Mouse (Mus musculus): ENCODE data around the gene Rgs14. TPM values are rescaled to one million over a fixed set of nuclear protein-coding genes. Genes with fewer than 3 reads are reported as not detected.

The Rgs14 gene
- 0.37 and 0.81 TPM in 2 replicates for polyA plus RNA-seq (2015; fragmentation: Nextera tagmentation; extraction: Ambion mirVana)

DNA sequence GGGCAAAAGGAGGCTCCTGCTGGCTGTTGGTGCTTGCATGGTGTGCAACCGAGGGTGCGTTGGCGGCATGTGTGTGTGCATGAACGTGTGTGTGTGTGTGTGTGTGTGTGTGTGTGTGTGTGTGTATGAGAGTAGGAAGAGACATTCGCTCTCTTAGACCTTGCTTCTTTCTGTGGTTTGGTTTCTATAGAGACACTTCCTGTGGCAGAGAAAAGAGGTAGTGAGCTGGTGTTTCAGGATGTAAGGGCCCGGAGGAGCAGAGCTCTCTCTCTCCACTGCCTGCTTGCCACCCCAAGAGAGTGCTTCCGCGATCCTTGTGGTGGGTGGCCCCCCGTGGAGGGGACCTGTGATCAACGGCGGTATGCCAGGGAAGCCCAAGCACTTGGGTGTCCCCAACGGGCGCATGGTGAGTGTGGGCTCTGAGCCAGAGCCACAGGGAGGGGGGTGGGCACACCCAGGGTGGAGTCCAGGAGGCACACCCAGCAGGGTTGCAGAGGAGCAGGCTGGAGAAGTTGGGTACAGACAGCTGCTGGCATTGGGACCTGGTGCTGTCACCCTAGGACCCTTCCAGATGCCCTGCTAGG is at the start of gene Rgs14:
Rgs14 (plus strand) TSS at position 202 of the 584 bp plus-strand sequence.
- no peak within 1 kb of the TSS for H3K4me3 ChIP-seq
- no peak within 1 kb of the TSS for H3K4me2 ChIP-seq (replicated peaks)
- no peak for ATAC-seq (replicated peaks)
- WGBS, result 62% methylated on average over 13 of the region's 13 CpGs
- H3K27ac ChIP-seq (replicated peaks), result no peak within 1 kb of the TSS
- H3K9ac ChIP-seq (replicated peaks), result no peak within 1 kb of the TSS
- no peaks in the 10 kb centered on the region for H3K9me3 ChIP-seq
- no peaks in the 10 kb centered on the region for H3K36me3 ChIP-seq
- peaks cover 14% of the 10 kb centered on the region; the same call in 1 of the 2 replicates for H3K27me3 ChIP-seq
- H3K4me1 ChIP-seq, result no peaks in the 10 kb centered on the region

DNA sequence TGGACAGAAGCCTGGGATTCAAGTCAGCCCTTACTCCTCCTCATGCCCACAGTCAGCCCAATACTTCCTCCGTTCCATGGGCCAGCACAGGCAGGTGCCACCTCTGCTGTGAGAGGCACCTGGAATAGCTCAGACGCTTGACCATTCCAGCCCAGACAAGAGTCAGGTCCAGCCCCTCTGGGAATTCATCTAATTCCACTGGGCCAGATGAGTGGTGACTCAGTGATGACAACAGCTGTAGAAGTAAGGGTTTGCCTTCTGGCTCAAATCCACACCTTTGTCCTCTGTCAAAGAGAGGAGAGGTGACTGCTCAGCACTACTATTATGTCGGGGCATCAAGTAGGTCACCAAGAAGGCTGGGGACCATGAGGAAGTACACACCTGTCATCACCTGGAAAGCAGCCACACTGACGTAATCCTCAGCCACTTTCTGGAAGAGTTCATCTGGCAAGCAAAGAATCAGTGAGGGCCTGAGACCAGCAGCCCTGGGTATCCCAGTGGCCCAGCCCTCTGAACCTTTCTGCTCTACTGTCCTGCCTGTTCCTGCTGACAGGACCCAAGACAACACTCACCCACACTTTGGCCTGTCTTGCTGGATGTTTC is 49.5 kb upstream of the Rgs14 start, which contains the start of gene Prelid1:
Prelid1 (plus strand) TSS at position 570 of the 603 bp plus-strand sequence.
- ATAC-seq (replicated peaks), result no peak
- no peaks in the 10 kb centered on the region for H3K27me3 ChIP-seq
- peak within 1 kb of the TSS; percentile 71; the same call in 1 of the 2 replicates for H3K27ac ChIP-seq (replicated peaks)
- peaks cover 30% of the 10 kb centered on the region for H3K4me1 ChIP-seq
- H3K4me3 ChIP-seq, result peak within 1 kb of the TSS; percentile 73
- WGBS, result 87% methylated on average over 4 of the region's 4 CpGs
- H3K9me3 ChIP-seq, result no peaks in the 10 kb centered on the region
- peaks cover 51% of the 10 kb centered on the region for H3K36me3 ChIP-seq
- peak within 1 kb of the TSS; percentile 96 for H3K4me2 ChIP-seq (replicated peaks)
- peak within 1 kb of the TSS; percentile 86 for H3K9ac ChIP-seq (replicated peaks)

DNA sequence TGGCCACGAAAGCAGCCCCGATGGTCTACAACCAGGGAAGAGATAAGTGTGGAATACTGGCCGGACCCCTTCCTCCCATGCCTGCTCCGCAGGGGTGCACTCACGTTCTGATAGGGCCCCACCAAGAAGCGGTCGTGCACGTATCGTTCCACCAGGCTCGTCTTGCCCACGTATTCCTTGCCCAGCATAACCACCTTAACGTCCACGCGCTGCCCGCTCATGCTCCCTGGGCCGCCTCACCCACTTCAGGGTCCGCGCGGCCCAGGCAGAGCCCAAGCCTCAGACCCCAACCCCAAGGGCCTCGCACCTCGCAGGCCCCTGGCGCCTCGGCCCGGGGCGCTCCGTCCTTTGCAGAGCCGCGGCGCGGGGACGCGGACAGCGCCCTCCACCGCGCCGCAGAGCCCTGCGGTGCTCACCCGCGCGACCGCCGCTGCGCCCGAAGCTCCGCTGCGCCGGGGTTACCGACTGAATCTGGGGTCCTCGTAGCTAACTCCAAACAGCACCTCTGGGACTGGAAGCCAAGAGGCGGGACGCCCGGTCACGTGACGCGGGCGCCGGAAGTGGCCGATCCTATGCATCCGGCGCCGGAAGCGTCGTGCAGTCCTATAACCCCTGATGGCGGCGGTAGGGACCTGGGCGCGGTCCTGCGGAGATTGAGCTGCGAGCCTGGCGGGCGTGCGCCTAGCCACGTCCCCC is 48.0 kb upstream of the Rgs14 start, which contains the start of gene Rab24:
Rab24 (minus strand) TSS at position 513 of the 696 bp plus-strand sequence.
- Histone ChIP-seq H3K36me3 (peaks cover 50% of the 10 kb centered on the region), H3K27ac (replicated peaks) (peak within 1 kb of the TSS; percentile 71), H3K9ac (replicated peaks) (peak within 1 kb of the TSS; percentile 86), H3K4me2 (replicated peaks) (peak within 1 kb of the TSS; percentile 96), H3K4me1 (peaks cover 30% of the 10 kb centered on the region), H3K4me3 (peak within 1 kb of the TSS; percentile 73), H3K9me3 (no peaks in the 10 kb centered on the region), H3K27me3 (no peaks in the 10 kb centered on the region)
- ATAC-seq (replicated peaks), result peak; percentile 90
- WGBS, result under 1% methylated on average over 73 of the region's 73 CpGs

DNA sequence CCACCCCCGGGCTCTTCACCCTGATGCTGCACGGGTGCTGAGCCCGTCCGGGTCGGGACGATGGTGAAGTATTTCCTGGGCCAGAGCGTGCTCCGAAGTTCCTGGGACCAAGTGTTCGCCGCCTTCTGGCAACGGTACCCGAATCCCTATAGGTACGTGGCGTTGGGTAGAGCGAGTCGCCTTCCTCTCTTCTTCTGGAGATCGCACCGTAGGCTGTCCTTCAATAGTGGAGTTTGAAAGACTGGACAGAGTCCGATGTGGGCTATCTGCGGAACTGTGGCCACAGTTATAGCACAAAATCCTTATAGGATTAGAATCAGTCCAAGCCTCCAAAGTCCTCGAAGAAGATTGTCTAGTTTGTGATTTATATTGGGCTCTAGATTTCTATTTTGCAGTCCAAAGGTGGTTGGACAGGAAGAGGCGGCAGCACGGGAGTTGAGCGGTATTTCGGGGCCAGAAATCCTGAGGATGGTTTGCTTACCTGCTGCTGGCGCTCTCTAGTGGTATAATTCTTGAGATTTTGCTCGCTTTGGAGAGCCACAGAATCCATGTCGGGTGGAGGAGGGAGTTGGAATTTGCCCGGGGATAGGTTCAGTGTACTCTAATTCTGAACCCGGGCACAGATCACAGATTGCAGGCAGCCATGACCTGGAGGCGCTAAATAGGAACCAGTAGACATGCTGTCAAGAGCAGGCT is 47.3 kb upstream of the Rgs14 start:
- Histone ChIP-seq H3K27me3 (no peaks in the 10 kb centered on the region), H3K4me3 (peak overlapping the region; percentile 73), H3K9ac (replicated peaks) (peak overlapping the region; percentile 86), H3K4me2 (replicated peaks) (peak overlapping the region; percentile 96), H3K27ac (replicated peaks) (peak overlapping the region; percentile 71), H3K36me3 (peaks cover 44% of the 10 kb centered on the region), H3K9me3 (no peaks in the 10 kb centered on the region), H3K4me1 (peaks cover 35% of the 10 kb centered on the region)
- no peak for ATAC-seq (replicated peaks)
- WGBS, result 2% methylated on average over 31 of the region's 31 CpGs

DNA sequence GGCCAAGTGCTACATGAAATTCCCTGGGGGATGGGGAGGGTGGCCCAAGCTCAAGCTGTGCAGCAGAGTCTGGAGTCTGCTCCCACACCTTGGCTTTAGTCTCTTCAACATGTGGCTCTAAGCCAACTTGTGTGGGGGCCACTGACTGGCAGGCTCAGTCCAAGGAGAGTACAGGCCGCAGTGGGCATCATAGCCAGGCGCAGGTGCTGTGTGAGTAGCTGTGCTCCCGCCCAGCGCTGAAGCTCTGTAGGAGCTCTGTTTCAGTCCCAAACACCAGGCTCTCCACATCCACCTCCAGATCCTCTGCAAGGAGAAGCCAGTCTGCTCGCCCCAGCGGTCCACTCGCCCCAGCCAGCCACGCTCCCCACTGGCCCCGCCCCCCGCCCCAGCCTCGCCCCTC is 43.9 kb upstream of the Rgs14 start:
- Histone ChIP-seq H3K4me2 (replicated peaks) (no peak overlapping the region), H3K9ac (replicated peaks) (no peak overlapping the region), H3K27me3 (no peaks in the 10 kb centered on the region), H3K9me3 (no peaks in the 10 kb centered on the region), H3K4me3 (no peak overlapping the region), H3K27ac (replicated peaks) (no peak overlapping the region), H3K36me3 (peaks cover 23% of the 10 kb centered on the region), H3K4me1 (peaks cover 57% of the 10 kb centered on the region)
- ATAC-seq (replicated peaks), result no peak
- WGBS, result 88% methylated on average over 11 of the region's 11 CpGs

DNA sequence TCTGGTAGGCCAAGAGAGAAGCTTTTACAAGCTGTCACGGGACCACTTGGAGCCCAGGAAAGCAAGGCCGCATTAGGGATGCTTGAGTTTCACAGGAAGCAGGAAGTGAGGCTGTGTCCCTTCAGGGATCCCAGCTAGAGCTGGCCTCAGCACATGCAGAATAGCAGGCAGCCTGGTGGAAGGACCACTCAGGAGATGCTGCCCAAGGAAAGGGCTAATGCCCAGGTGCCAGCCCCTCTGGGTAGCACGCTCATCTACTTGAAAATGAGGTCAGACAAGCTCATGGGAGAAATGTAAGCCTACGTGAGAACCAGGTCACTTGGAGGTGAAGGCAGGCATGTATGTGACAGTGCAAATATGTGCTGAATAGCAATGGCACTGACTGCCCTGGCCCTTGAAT is 42.4 kb upstream of the Rgs14 start:
- Histone ChIP-seq H3K27ac (replicated peaks) (peak overlapping the region; percentile 65), H3K27me3 (no peaks in the 10 kb centered on the region), H3K36me3 (peaks cover 23% of the 10 kb centered on the region), H3K9me3 (no peaks in the 10 kb centered on the region), H3K4me1 (peaks cover 54% of the 10 kb centered on the region), H3K4me2 (replicated peaks) (peak overlapping the region; percentile 8; the same call in 1 of the 2 replicates), H3K9ac (replicated peaks) (no peak overlapping the region), H3K4me3 (no peak overlapping the region)
- ATAC-seq (replicated peaks), result peak; percentile 15; the same call in 1 of the 2 replicates
- 70% methylated on average over 4 of the region's 4 CpGs for WGBS

DNA sequence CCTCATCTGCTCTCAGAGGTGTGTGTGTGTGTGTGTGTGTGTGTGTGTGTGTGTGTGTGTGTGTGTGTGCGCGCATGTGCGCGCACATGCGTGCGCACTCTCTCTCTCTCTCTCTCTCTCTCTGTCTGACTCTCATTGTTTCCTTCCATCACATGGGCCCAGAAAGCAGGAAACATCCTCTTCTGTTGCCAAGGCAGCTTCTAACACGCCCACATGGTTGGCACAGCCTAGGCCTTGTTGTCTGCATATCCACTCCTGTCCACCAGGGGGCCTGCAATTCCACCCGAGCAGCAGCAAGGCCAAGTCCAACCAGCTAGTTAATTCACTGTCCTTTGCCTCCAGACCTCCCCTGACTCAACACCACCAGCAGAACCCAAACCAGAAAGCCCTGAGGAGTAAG is 41.9 kb upstream of the Rgs14 start:
- Histone ChIP-seq H3K27me3 (no peaks in the 10 kb centered on the region), H3K4me3 (0 out of 2 replicates have a peak overlapping the region, but pooled peaks have one; percentile 86), H3K4me1 (peaks cover 51% of the 10 kb centered on the region), H3K9me3 (no peaks in the 10 kb centered on the region), H3K36me3 (peaks cover 23% of the 10 kb centered on the region), H3K4me2 (replicated peaks) (peak overlapping the region; percentile 68), H3K9ac (replicated peaks) (no peak overlapping the region), H3K27ac (replicated peaks) (peak overlapping the region; percentile 65)
- WGBS, result 20% methylated on average over 8 of the region's 8 CpGs
- ATAC-seq (replicated peaks), result peak; percentile 26

DNA sequence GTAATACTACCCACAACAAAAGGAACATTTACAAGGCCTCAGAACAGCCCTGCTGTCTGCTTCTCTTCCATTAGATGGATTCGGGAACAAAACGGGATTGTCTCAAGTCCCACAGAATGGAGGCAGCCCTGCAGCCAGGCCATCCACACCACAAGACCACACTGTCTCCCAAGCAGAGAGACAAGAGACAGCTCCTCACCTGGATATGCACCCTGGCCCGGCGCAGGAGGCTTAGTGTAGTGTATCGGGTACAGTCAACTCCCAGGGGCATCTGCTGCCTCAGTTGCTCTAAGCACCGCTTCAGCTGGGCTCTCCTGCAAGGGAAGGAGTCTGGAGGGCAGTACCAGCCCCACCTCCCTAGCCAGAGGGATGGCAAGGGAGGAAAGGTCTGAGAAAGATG is 41.4 kb upstream of the Rgs14 start:
- peak overlapping the region; percentile 72; the same call in 1 of the 2 replicates for H3K9ac ChIP-seq (replicated peaks)
- H3K4me2 ChIP-seq (replicated peaks), result peak overlapping the region; percentile 68
- peak overlapping the region; percentile 86 for H3K4me3 ChIP-seq
- ATAC-seq (replicated peaks), result no peak
- H3K27me3 ChIP-seq, result no peaks in the 10 kb centered on the region
- H3K4me1 ChIP-seq, result peaks cover 46% of the 10 kb centered on the region
- H3K27ac ChIP-seq (replicated peaks), result no peak overlapping the region
- H3K36me3 ChIP-seq, result peaks cover 23% of the 10 kb centered on the region
- WGBS, result 86% methylated on average over 6 of the region's 6 CpGs
- no peaks in the 10 kb centered on the region for H3K9me3 ChIP-seq

DNA sequence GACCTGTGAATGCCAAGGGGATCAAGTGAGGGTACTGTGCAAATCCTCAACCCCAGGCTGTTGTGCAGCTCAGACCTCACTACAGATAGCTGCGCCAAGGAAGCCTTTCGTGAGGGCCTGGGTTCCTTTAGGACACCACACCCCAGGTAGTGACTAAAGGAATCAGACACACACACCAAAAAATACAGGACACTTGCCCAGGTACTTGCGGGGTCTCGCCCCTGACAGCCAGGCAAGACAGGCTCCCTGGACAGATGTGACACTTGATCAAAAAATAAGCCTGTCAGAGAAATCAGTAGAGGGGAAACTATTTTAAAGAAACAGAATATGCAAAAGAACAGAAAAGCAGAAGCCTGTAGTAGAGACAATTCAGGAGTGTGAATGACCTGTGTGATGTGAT is 40.9 kb upstream of the Rgs14 start:
- ATAC-seq (replicated peaks), result no peak
- H3K9ac ChIP-seq (replicated peaks), result peak overlapping the region; percentile 72
- 71% methylated on average over 4 of the region's 4 CpGs for WGBS
- H3K27me3 ChIP-seq, result no peaks in the 10 kb centered on the region
- peaks cover 20% of the 10 kb centered on the region for H3K36me3 ChIP-seq
- H3K27ac ChIP-seq (replicated peaks), result no peak overlapping the region; the same call in 1 of the 2 replicates
- H3K4me3 ChIP-seq, result peak overlapping the region; percentile 86
- H3K9me3 ChIP-seq, result no peaks in the 10 kb centered on the region
- peak overlapping the region; percentile 68 for H3K4me2 ChIP-seq (replicated peaks)
- peaks cover 41% of the 10 kb centered on the region for H3K4me1 ChIP-seq

DNA sequence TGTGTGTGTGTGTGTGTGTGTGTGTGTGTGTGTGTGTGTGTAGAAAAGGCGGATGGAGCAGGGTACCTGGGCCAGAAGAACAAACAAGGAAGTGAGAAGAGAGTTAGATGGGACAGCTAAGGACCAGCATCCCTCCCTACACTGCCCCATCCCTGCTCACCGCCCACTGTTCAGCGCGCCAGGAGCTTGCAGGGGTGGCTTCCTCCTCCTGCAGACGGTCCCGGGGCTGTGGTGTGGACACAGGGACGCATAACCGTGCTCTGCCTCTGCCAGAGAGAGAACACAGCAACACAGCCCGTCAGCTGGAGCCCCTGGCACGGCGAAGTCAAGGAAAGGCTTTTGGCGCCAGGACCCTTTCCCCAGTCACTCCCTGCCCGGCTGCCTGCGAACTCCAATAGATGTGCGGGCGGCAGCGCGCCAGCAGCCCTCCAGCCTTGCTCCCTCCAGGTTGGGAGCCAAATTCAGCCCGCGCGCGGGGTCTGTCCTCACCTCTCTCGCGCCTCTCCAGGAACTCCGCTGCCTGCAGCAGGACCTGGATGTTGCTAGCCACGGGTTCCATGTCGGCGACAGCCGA is 40.3 kb upstream of the Rgs14 start:
- peak overlapping the region; percentile 90 for H3K27ac ChIP-seq (replicated peaks)
- 1% methylated on average over 29 of the region's 29 CpGs for WGBS
- H3K4me2 ChIP-seq (replicated peaks), result peak overlapping the region; percentile 68
- ATAC-seq (replicated peaks), result peak; percentile 40
- H3K9me3 ChIP-seq, result no peaks in the 10 kb centered on the region
- peaks cover 37% of the 10 kb centered on the region for H3K4me1 ChIP-seq
- no peaks in the 10 kb centered on the region for H3K27me3 ChIP-seq
- peak overlapping the region; percentile 72 for H3K9ac ChIP-seq (replicated peaks)
- peaks cover 15% of the 10 kb centered on the region for H3K36me3 ChIP-seq
- peak overlapping the region; percentile 86 for H3K4me3 ChIP-seq

Measured in forebrain, embryonic 15.5 days (tissue).